Mouse (Mus musculus): ENCODE measurements around the gene Relt. TPM values are rescaled to one million over a fixed set of nuclear protein-coding genes. Genes with fewer than 3 reads are reported as not detected.
A peak's percentile ranks its signal among the peaks of the same experiment; 100 is the strongest.

Gene Relt
- 17.8 and 18.2 TPM in 2 replicates for polyA plus RNA-seq (2016; fragmentation: Nextera tagmentation; extraction: Ambion mirVana)

GRCm38 (mm10) chr7:100862828-100863638 is at the start of gene Relt:
Relt (minus strand) TSS chr7:100863446.
- Histone ChIP-seq H3K27ac (peak within 1 kb of the TSS; percentile 92), H3K9ac (peak within 1 kb of the TSS; percentile 98), H3K4me1 (peaks cover 57% of the 10 kb centered on the region), H3K27me3 (replicated peaks) (no peaks in the 10 kb centered on the region), H3K4me3 (peak within 1 kb of the TSS; percentile 93), H3K9me3 (replicated peaks) (no peaks in the 10 kb centered on the region), H3K36me3 (peaks cover 29% of the 10 kb centered on the region), H3K4me2 (peak within 1 kb of the TSS; percentile 82)
- WGBS (ENCODE audit: insufficient replicate concordance): 2% methylated on average over 85 of the region's 91 CpGs
- peak; percentile 82 for ATAC-seq

GRCm38 (mm10) chr7:100911791-100912190 is 48.5 kb upstream of the Relt start:
- Histone ChIP-seq H3K9ac (no peak overlapping the region), H3K27ac (peak overlapping the region; percentile 57), H3K4me3 (no peak overlapping the region)

GRCm38 (mm10) chr7:100911246-100911770 is 48.1 kb upstream of the Relt start:
- Histone ChIP-seq H3K9me3 (replicated peaks) (no peaks in the 10 kb centered on the region), H3K27me3 (replicated peaks) (0 out of 2 replicates have a peak, but pooled peaks cover 3% of the 10 kb centered on the region), H3K4me1 (peaks cover 48% of the 10 kb centered on the region), H3K4me2 (peak overlapping the region; percentile 18; the same call in 1 of the 2 replicates), H3K9ac (no peak overlapping the region), H3K36me3 (no peaks in the 10 kb centered on the region), H3K4me3 (no peak overlapping the region), H3K27ac (peak overlapping the region; percentile 57)
- ATAC-seq: peak; percentile 34; the same call in 1 of the 2 replicates
- WGBS (ENCODE audit: insufficient replicate concordance): 49% methylated on average over 2 of the region's 2 CpGs

More at GRCm38 (mm10) chr7:100911791-100912190, 48.5 kb upstream of the Relt start:
- peaks cover 3% of the 10 kb centered on the region; the same call in 1 of the 2 replicates for H3K36me3 ChIP-seq
- H3K4me2 ChIP-seq: peak overlapping the region; percentile 18; the same call in 1 of the 2 replicates
- H3K9me3 ChIP-seq (replicated peaks): no peaks in the 10 kb centered on the region
- no peak for ATAC-seq
- H3K27me3 ChIP-seq (replicated peaks): 0 out of 2 replicates have a peak, but pooled peaks cover 3% of the 10 kb centered on the region
- H3K4me1 ChIP-seq: peaks cover 48% of the 10 kb centered on the region
- 67% methylated on average over 9 of the region's 9 CpGs for WGBS (ENCODE audit: insufficient replicate concordance)

GRCm38 (mm10) chr7:100908567-100908966 is 45.3 kb upstream of the Relt start:
- Histone ChIP-seq H3K9me3 (replicated peaks) (no peaks in the 10 kb centered on the region), H3K9ac (no peak overlapping the region), H3K36me3 (no peaks in the 10 kb centered on the region), H3K27me3 (replicated peaks) (0 out of 2 replicates have a peak, but pooled peaks cover 3% of the 10 kb centered on the region), H3K4me2 (no peak overlapping the region), H3K4me3 (no peak overlapping the region), H3K4me1 (peaks cover 48% of the 10 kb centered on the region), H3K27ac (no peak overlapping the region)
- WGBS (ENCODE audit: insufficient replicate concordance): 45% methylated on average over 8 of the region's 8 CpGs
- no peak for ATAC-seq

GRCm38 (mm10) chr7:100908061-100908460 is 44.8 kb upstream of the Relt start:
- Histone ChIP-seq H3K4me3 (no peak overlapping the region), H3K4me2 (no peak overlapping the region), H3K36me3 (no peaks in the 10 kb centered on the region), H3K9ac (no peak overlapping the region), H3K9me3 (replicated peaks) (no peaks in the 10 kb centered on the region), H3K27ac (0 out of 2 replicates have a peak overlapping the region, but pooled peaks have one; percentile 20), H3K4me1 (peaks cover 48% of the 10 kb centered on the region), H3K27me3 (replicated peaks) (0 out of 2 replicates have a peak, but pooled peaks cover 3% of the 10 kb centered on the region)
- no peak for ATAC-seq
- 77% methylated on average over 8 of the region's 8 CpGs for WGBS (ENCODE audit: insufficient replicate concordance)

GRCm38 (mm10) chr7:100907231-100907630 is 44.0 kb upstream of the Relt start:
- WGBS (ENCODE audit: insufficient replicate concordance): 0% methylated on average over 1 of the region's 1 CpGs
- Histone ChIP-seq H3K4me2 (no peak overlapping the region), H3K27me3 (replicated peaks) (0 out of 2 replicates have a peak, but pooled peaks cover 3% of the 10 kb centered on the region)

GRCm38 (mm10) chr7:100906029-100906789 is 43.0 kb upstream of the Relt start:
- Histone ChIP-seq H3K9ac (no peak overlapping the region), H3K4me2 (no peak overlapping the region), H3K27me3 (replicated peaks) (0 out of 2 replicates have a peak, but pooled peaks cover 3% of the 10 kb centered on the region), H3K27ac (no peak overlapping the region), H3K4me3 (no peak overlapping the region), H3K4me1 (peaks cover 32% of the 10 kb centered on the region), H3K36me3 (no peaks in the 10 kb centered on the region), H3K9me3 (replicated peaks) (no peaks in the 10 kb centered on the region)
- ATAC-seq: no peak
- WGBS (ENCODE audit: insufficient replicate concordance): 71% methylated on average over 10 of the region's 10 CpGs

More at GRCm38 (mm10) chr7:100907231-100907630, 44.0 kb upstream of the Relt start:
- 0 out of 2 replicates have a peak overlapping the region, but pooled peaks have one; percentile 20 for H3K27ac ChIP-seq
- no peaks in the 10 kb centered on the region for H3K9me3 ChIP-seq (replicated peaks)
- no peak overlapping the region for H3K4me3 ChIP-seq
- H3K9ac ChIP-seq: no peak overlapping the region
- no peaks in the 10 kb centered on the region for H3K36me3 ChIP-seq
- H3K4me1 ChIP-seq: peaks cover 42% of the 10 kb centered on the region
- ATAC-seq: no peak

- Histone ChIP-seq H3K9ac (no peak overlapping the region), H3K27ac (no peak overlapping the region), H3K36me3 (no peaks in the 10 kb centered on the region), H3K27me3 (replicated peaks) (0 out of 2 replicates have a peak, but pooled peaks cover 3% of the 10 kb centered on the region), H3K4me3 (no peak overlapping the region), H3K4me2 (no peak overlapping the region), H3K9me3 (replicated peaks) (no peaks in the 10 kb centered on the region), H3K4me1 (peaks cover 20% of the 10 kb centered on the region)
- 73% methylated on average over 7 of the region's 7 CpGs for WGBS (ENCODE audit: insufficient replicate concordance)
- ATAC-seq: no peak
Observed at GRCm38 (mm10) chr7:100905037-100905436, 41.8 kb upstream of the Relt start.

- Histone ChIP-seq H3K4me3 (no peak overlapping the region), H3K27me3 (replicated peaks) (0 out of 2 replicates have a peak, but pooled peaks cover 3% of the 10 kb centered on the region), H3K4me1 (peaks cover 16% of the 10 kb centered on the region), H3K9ac (no peak overlapping the region), H3K9me3 (replicated peaks) (no peaks in the 10 kb centered on the region), H3K4me2 (no peak overlapping the region), H3K36me3 (no peaks in the 10 kb centered on the region), H3K27ac (no peak overlapping the region)
- 44% methylated on average over 5 of the region's 5 CpGs for WGBS (ENCODE audit: insufficient replicate concordance)
- ATAC-seq: no peak
Observed at GRCm38 (mm10) chr7:100904612-100905011, 41.4 kb upstream of the Relt start.

- WGBS (ENCODE audit: insufficient replicate concordance): 58% methylated on average over 9 of the region's 9 CpGs
- ATAC-seq: no peak
Observed at GRCm38 (mm10) chr7:100902451-100903137, 39.3 kb upstream of the Relt start.

GRCm38 (mm10) chr7:100897828-100898227 is 34.6 kb upstream of the Relt start:
- H3K9me3 ChIP-seq (replicated peaks): no peaks in the 10 kb centered on the region
- H3K9ac ChIP-seq: no peak overlapping the region
- H3K36me3 ChIP-seq: no peaks in the 10 kb centered on the region
- no peak overlapping the region for H3K27ac ChIP-seq
- H3K4me1 ChIP-seq: peaks cover 25% of the 10 kb centered on the region
- no peak overlapping the region for H3K4me2 ChIP-seq
- peaks cover 36% of the 10 kb centered on the region for H3K27me3 ChIP-seq (replicated peaks)
- no peak for ATAC-seq
- WGBS (ENCODE audit: insufficient replicate concordance): 65% methylated on average over 5 of the region's 5 CpGs
- H3K4me3 ChIP-seq: no peak overlapping the region

More at GRCm38 (mm10) chr7:100902451-100903137, 39.3 kb upstream of the Relt start:
- Histone ChIP-seq H3K36me3 (no peaks in the 10 kb centered on the region), H3K27ac (no peak overlapping the region), H3K4me3 (no peak overlapping the region), H3K4me1 (peaks cover 2% of the 10 kb centered on the region; the same call in 1 of the 2 replicates), H3K9me3 (replicated peaks) (no peaks in the 10 kb centered on the region), H3K4me2 (no peak overlapping the region), H3K27me3 (replicated peaks) (no peaks in the 10 kb centered on the region), H3K9ac (no peak overlapping the region)
